Mouse (Mus musculus): Measurements from ENCODE around the gene Tstd3.
"Not testable (repeated sequence)": the region's sequence is repeated elsewhere in the genome, so short reads cannot be mapped to it uniquely, and the experiment has no call there.

Gene Tstd3

DNA sequence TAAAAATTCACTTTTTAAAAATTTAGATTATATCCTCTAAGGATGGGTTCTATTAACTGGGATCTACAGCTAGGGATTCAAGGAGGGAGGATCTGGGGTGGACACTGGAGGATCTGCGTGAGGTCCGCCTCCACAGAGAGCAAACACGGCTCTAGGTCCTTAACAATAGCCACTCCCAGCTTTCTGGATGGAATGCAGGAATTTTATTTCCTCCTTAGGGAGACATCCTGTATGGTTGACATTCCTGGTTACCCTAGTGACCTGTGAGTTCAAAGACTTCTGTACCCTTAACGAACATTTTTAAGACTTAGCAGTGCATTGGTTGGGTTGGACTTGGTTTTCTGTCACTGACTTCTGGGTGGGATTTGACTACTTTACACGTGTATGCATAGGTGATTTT, 21.3 kb downstream of the Tstd3 start:
- in situ Hi-C loops (cut with MboI, MseI), result no loop called here

- in situ Hi-C loops (cut with MboI, MseI), result not testable (repeated sequence)
These were observed 22.9 kb downstream of the Tstd3 start for GRCm38 (mm10) chr4:21744142-21744541.

- in situ Hi-C loops (cut with MboI, MseI), result no loop called here
These were observed 27.8 kb downstream of the Tstd3 start for GRCm38 (mm10) chr4:21739169-21739568.

DNA sequence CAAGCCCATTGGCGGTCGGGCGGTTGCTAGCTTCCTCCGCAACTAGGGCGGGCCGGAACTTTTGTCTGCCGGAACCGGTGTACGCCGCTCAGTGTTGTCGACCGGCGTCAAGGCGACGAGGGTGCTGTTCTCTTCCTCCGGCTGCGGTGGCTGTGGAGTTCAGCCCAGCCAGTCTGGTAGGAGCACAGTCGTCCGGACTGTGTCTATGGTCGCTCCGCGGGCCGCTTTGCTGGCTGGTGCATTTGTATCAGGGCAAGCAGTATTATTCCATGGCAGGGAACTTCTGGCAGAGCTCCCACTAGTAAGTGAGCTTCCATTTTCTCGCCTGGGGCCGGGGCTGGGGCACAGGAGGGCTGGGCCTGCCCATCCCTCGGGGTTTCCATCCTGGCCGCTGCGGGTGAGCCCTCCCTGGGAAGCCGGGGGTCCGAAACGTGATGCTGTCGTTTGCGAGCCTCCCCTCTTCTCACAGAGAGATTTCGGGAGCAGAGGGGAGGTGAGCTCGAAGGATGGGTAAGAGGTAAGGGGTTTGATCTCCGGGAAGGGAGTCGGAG, 39.3 kb downstream of the Tstd3 start, which contains the start of gene Ccnc:
Gene Ccnc, plus strand, starts transcription at position 87 of the 551 bp plus-strand sequence.
- in situ Hi-C loops (cut with MboI, MseI), result loop anchor here (5.0 kb wide), 1 partner anchor 155 kb away; no protein-coding TSS in a partner anchor

DNA sequence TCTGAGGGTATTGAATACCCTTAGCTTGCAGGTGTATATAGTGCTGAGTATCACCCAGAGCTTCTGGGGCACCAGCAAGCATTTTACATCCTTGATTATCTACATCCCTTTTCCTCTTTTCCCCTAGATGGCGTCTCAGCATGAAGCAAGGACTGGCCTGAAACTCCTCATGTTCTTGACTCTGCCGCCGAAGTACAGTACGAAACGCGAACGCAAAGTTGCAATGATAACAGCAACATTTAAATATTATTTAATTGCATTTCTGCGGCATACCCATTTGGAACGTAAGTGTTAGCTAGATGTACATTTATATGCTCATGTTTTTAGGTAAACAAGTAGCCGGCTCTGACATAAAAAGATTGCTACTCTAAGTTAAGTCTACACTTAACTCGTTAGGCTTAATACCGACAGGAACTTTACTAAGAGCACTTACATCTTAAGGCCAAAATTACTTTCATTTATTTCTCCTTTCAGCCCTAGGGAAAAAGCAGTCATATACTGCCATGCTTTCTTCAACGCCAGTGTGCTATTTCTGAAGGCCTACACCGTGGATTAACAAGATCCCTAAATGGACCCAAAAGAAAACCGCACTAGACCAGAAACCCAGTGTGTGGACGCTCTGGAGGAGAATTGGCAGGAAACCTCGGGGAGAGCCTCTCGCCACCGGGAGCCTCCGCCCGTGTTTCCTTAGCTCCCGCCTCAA, 39.9 kb downstream of the Tstd3 start:
- in situ Hi-C loops (cut with MboI, MseI), result loop anchor here (5.0 kb wide), 1 partner anchor 155 kb away; no protein-coding TSS in a partner anchor

DNA sequence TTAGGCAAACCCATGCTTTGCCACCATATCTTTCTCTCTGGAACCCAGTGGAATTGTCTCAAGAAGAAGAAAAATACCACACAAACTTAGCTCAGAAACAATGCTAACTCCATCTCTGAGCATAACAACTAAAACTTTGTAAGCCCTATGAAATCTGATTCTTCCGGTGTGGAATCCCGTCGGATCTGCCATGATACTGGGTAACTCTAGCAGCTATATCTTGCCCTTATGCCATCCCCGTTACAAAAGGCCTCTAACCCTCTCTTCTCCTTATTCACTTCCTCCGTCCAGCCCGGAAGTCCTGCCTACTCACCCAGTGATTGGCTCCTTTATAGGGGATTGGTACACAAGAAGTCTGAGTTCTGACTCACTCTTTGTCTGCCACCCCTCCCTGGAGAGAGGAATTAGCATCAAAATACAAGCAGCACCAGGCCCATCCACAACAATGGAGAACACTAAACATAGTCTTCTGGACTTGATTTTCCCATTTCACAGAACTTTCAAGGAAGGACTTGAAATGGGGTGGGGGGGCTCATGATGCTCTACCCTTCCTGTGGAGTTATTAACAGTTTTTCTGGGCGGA, 44.2 kb downstream of the Tstd3 start:
- in situ Hi-C loops (cut with MboI, MseI), result no loop called here

GRCm38 (mm10) chr4:21712147-21712546, 54.9 kb downstream of the Tstd3 start:
- in situ Hi-C loops (cut with MboI, MseI), result no loop called here
